Mouse (Mus musculus): Measurements from ENCODE around the gene Olfr615.
"Not testable (repeated sequence)": the region's sequence is repeated elsewhere in the genome, so short reads cannot be mapped to it uniquely, and the experiment has no call there.

The Olfr615 gene

DNA sequence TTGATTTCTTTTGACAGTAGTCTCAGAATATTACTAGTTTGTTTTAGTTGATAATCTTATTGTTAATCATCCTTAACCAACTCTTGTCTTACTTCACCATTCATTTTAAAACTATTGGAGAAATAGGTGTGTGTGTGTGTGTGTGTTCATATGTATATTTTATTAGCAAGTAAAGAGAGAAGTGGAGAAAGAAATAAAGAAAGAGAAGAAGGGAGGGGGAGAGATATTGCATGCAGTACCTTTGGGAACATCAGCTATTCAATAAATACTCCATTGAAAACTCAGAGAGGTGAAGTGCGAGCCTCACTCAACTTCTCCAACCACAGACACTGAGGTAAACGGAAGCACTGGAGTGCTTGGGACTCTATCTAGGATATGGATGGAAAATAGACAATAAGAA, at the start of gene Olfr615:
Gene Olfr615 (plus strand): TSS at position 301 of the 400 bp plus-strand sequence.
- no peak for DNase-seq (ENCODE audit: low spot score)

DNA sequence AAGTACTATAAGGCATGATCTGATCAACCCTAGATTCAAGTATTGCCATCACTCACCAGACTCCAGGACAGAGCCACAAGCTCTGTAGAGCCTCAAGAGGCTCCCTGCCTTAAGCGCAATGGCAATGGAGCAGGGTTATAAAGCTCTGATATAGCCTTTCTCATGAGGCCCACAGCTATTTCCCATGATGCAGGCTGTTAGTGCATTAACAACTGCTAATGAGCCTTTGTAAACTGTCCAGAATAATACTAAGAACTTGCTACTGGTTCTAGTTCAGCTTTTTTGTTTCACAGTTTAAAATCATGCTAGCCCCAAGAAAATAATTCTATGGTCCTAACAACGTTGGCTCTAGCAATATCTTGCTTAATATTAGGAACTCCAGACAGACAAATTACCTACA, 43.9 kb upstream of the Olfr615 start, which contains the start of gene Olfr610:
Gene Olfr610 (minus strand): TSS at position 101 of the 400 bp plus-strand sequence.
- DNase-seq (ENCODE audit: low spot score), result no peak

GRCm38 (mm10) chr7:103520746-103521145, 35.1 kb upstream of the Olfr615 start, which contains the start of gene Olfr611:
TSS of gene Olfr611 (minus strand) at chr7:103520846.
- DNase-seq (ENCODE audit: low spot score), result not testable (repeated sequence)

GRCm38 (mm10) chr7:103542617-103543016, 13.3 kb upstream of the Olfr615 start, which contains the start of gene Olfr612:
TSS of gene Olfr612 (minus strand) at chr7:103542717.
- DNase-seq (ENCODE audit: low spot score), result not testable (repeated sequence)

GRCm38 (mm10) chr7:103547774-103548173, 8.1 kb upstream of the Olfr615 start, which contains the start of gene Olfr613:
TSS of gene Olfr613 (plus strand) at chr7:103548074.
- DNase-seq (ENCODE audit: low spot score), result no peak

DNA sequence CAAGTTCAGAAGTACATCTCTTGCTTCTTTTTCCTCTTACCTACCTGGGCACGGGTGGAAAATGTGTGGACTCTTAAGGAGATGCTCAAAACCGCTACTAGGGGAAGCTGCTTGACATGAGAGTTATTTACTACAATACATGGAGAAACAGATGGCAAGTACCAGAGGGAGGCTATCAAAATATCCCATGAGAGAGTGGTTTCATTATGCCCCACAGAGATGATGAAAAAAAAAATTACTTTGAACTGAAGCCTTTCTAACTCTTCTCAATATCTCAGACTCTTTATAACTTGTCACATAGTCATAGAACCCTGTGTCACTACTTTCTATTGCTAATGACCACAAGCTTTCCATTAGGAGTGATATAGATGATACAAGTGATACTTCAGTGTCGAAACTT, 13.2 kb downstream of the Olfr615 start, which contains the start of gene Olfr616:
Gene Olfr616 (minus strand): TSS at position 101 of the 400 bp plus-strand sequence.
- no peak for DNase-seq (ENCODE audit: low spot score)

DNA sequence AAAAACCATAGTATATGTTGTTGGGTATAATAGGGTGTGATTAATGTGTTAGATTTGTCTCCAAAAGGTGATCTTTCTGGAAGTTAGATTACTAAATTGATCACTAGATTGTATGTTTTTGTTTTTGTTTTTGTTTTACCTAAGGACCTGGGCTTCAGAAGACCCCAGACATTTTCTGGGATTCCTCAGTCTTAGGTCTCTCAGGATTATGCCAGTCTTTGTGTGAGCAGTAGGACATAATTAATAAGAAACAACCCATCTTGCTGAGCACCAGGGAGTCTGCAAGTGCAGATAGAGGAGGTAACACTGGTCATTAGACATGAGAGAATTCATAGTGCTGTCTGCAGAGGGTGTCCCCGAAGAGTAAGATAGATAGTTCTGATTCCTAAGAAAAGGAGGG, 16.9 kb downstream of the Olfr615 start, which contains the start of gene Olfr617:
Gene Olfr617 (plus strand): TSS at position 301 of the 400 bp plus-strand sequence.
- DNase-seq (ENCODE audit: low spot score), result no peak

DNA sequence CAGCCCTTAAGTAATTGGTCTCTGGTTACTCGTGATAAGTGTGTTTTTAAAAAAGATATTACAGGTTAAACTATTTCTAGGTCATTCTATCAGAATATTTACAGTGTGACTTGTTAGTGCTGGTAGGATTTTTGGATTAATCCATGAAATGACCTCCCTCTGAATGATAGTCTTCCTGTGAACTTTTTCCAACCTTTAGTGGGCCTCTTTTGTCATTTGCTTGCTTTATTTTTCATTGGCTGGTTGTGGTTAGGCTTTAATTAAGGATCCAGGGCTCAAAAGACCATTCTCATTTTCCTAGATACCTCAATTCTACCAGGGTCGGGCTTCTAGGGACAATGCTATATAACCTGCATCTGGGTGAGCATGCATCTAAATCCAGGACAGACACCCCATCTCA, 33.9 kb downstream of the Olfr615 start, which contains the start of gene Olfr618:
Gene Olfr618 (plus strand): TSS at position 301 of the 400 bp plus-strand sequence.
- DNase-seq (ENCODE audit: low spot score), result no peak

DNA sequence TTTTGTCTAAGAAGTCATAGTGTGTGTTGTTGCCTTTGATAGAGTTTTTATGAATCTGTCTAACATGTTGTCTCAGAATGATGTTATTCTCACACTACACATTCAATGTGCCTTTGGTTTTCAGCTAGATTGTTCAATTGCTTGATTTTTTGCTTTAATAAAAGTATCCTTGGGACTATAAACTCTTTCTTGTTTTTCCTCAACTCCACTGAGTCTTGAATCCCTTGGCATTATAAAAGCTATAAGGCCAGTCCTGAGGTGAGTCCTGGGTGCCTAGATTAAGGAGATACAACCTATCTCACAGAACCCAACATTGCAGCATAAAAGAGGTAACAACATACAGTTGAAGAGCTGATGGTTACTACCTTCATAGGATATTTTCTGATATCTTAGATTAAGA, 44.4 kb downstream of the Olfr615 start, which contains the start of gene Olfr619:
Gene Olfr619 (plus strand): TSS at position 301 of the 400 bp plus-strand sequence.
- no peak for DNase-seq (ENCODE audit: low spot score)

GRCm38 (mm10) chr7:103607425-103607824, 51.5 kb downstream of the Olfr615 start:
- DNase-seq (ENCODE audit: low spot score), result no peak

- DNase-seq (ENCODE audit: low spot score), result no peak
These were observed 56.6 kb downstream of the Olfr615 start, which contains the start of gene Olfr620 for GRCm38 (mm10) chr7:103612434-103612833. TSS of gene Olfr620 (minus strand) at chr7:103612534.

Data from layer of hippocampus, adult 9-10 months (tissue).